Mouse (Mus musculus) stomach, embryonic 16.5 days (tissue): ENCODE measurements around the gene Olfr56. TPM values are rescaled to one million over a fixed set of nuclear protein-coding genes. Genes with fewer than 3 reads are reported as not detected.

Experiments used
- ATAC-seq: fragments of 200-750 bp; cut with Nextera tagmentation; 2 replicates; pipeline ENCODE4 v1.8.0; 2017; ENCODE audit warnings: moderate number of reproducible peaks, moderate TSS enrichment; ENCODE audit not compliant: insufficient read depth, low FRiP score
- H3K27ac ChIP-seq: fragments of 300-500 bp; sonication (generic); 2 replicates; pipeline ENCODE4 v1.5.1; 2014; ENCODE audit warnings: low read length
- H3K27me3 ChIP-seq: fragments of 300-500 bp; sonication (generic); 2 replicates; pipeline ENCODE4 v1.6.1; 2014; ENCODE audit warnings: low read length, control low read depth, mixed read lengths; ENCODE audit not compliant: control insufficient read depth, insufficient read depth
- H3K36me3 ChIP-seq: fragments of 300-500 bp; sonication (generic); 2 replicates; pipeline ENCODE4 v1.6.1; 2014; ENCODE audit warnings: low read length; ENCODE audit not compliant: control insufficient read depth, insufficient read depth
- H3K4me1 ChIP-seq: fragments of 300-500 bp; sonication (generic); 2 replicates; pipeline ENCODE4 v1.6.1; 2014; ENCODE audit warnings: low read length, control low read depth, mixed read lengths; ENCODE audit not compliant: control insufficient read depth, insufficient read depth
- H3K4me2 ChIP-seq: fragments of 300-500 bp; sonication (generic); 2 replicates; pipeline ENCODE4 v1.6.1; 2014; ENCODE audit warnings: low read depth, low read length, mixed read lengths
- H3K4me3 ChIP-seq: fragments of 300-500 bp; sonication (generic); replicated peaks from 2 replicates; pipeline ENCODE4 v1.5.1; 2014; ENCODE audit warnings: mild to moderate bottlenecking, low read length
- H3K9ac ChIP-seq: fragments of 300-500 bp; sonication (generic); 2 replicates; pipeline ENCODE4 v1.6.1; 2014; ENCODE audit warnings: low read length
- H3K9me3 ChIP-seq: fragments of 300-500 bp; sonication (generic); replicated peaks from 2 replicates; pipeline ENCODE4 v1.6.1; 2016; ENCODE audit warnings: low read length, control low read depth; ENCODE audit not compliant: control insufficient read depth
- WGBS: fragments of 180-500 bp; shearing (Covaris S2); extraction: QIAGEN DNeasy Blood & Tissue Kit; methylation state at CpG from one replicate; pipeline ENCODE4 v1.1.7; 2014; 5-methylcytosine and 5-hydroxymethylcytosine counted together
- polyA plus RNA-seq: library from polyadenylated mRNA; unstranded; fragments of >200 nt; fragmentation: Nextera tagmentation; extraction: Ambion mirVana; gene quantifications from 2 replicates; pipeline ENCODE4 v1.2.1, GENCODE M21; 2015

Gene Olfr56
- polyA plus RNA-seq, 1 experiment from 2014 or later: not detected

- H3K4me3 ChIP-seq: no peak overlapping the region
- H3K9ac ChIP-seq: no peak overlapping the region
- no peak overlapping the region for H3K4me2 ChIP-seq
- H3K4me1 ChIP-seq: no peaks in the 10 kb centered on the region
- H3K27me3 ChIP-seq: no peaks in the 10 kb centered on the region
- H3K27ac ChIP-seq: no peak overlapping the region
- no peak for ATAC-seq
- no peaks in the 10 kb centered on the region for H3K9me3 ChIP-seq
- WGBS: 71% methylated on average over 1 of the region's 1 CpGs
- no peaks in the 10 kb centered on the region for H3K36me3 ChIP-seq
Measured at GRCm38 (mm10) chr11:49077012-49077411, 98.3 kb downstream of the Olfr56 start.

DNA sequence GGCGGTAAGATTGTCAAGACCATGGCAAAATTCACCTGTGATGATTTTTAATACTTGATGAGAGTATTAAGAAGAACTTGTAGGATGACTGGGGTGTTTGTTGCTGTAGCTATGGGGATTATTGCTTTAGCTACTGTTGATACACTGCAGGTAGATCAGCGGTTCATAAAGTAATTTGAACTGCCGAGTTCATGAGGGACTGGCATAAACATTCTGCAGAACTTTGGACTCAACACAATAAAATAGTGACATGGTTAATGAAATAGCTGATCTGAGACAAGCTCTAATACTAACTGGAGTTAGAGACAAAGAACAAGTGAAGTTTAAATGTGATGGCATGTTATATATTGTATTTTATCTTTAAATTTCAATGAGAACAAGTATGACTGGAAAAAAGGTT is 100.0 kb downstream of the Olfr56 start:
- H3K36me3 ChIP-seq: no peaks in the 10 kb centered on the region
- no peak overlapping the region for H3K9ac ChIP-seq
- 66% methylated on average over 3 of the region's 3 CpGs for WGBS
- no peak overlapping the region for H3K4me2 ChIP-seq
- no peak overlapping the region for H3K4me3 ChIP-seq
- H3K4me1 ChIP-seq: no peaks in the 10 kb centered on the region
- H3K9me3 ChIP-seq: no peaks in the 10 kb centered on the region
- no peak for ATAC-seq
- H3K27me3 ChIP-seq: no peaks in the 10 kb centered on the region
- no peak overlapping the region for H3K27ac ChIP-seq

GRCm38 (mm10) chr11:49080636-49081035 is 101.9 kb downstream of the Olfr56 start:
- no peak overlapping the region for H3K4me3 ChIP-seq

DNA sequence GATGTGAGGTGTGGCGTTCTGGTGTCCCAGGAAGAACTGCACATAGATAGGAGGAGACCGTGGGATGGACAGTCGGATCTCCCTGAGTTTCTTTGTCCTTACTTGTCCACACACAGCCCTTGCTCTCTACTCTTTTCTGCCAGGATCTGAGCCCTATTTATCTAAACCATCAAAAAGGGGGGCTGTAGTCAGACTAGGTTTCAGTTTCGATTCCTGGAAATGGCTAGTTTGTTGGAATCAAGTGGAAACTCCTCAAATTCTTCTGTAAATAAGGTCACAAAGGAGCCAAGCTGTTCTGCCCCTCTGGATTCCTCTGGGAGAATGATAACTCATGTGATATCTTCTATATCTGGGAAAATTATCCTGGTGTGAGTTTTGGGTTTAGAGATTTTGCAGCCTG is 102.7 kb downstream of the Olfr56 start:
- H3K4me2 ChIP-seq: no peak overlapping the region
- no peak for ATAC-seq
- H3K27ac ChIP-seq: no peak overlapping the region

More at GRCm38 (mm10) chr11:49080636-49081035, 101.9 kb downstream of the Olfr56 start:
- no peaks in the 10 kb centered on the region for H3K27me3 ChIP-seq
- no peaks in the 10 kb centered on the region for H3K9me3 ChIP-seq
- H3K4me2 ChIP-seq: no peak overlapping the region
- WGBS: 73% methylated on average over 1 of the region's 1 CpGs
- H3K9ac ChIP-seq: no peak overlapping the region
- H3K27ac ChIP-seq: no peak overlapping the region
- no peak for ATAC-seq
- H3K4me1 ChIP-seq: no peaks in the 10 kb centered on the region
- H3K36me3 ChIP-seq: no peaks in the 10 kb centered on the region

GRCm38 (mm10) chr11:49081886-49082285 is 103.2 kb downstream of the Olfr56 start:
- Histone ChIP-seq H3K4me2 (no peak overlapping the region), H3K27ac (no peak overlapping the region), H3K4me1 (no peaks in the 10 kb centered on the region), H3K36me3 (no peaks in the 10 kb centered on the region), H3K9ac (no peak overlapping the region), H3K9me3 (no peaks in the 10 kb centered on the region), H3K27me3 (no peaks in the 10 kb centered on the region), H3K4me3 (no peak overlapping the region)
- no peak for ATAC-seq
- 72% methylated on average over 3 of the region's 3 CpGs for WGBS

More for the DNA sequence above, 102.7 kb downstream of the Olfr56 start:
- H3K9me3 ChIP-seq: no peaks in the 10 kb centered on the region
- 71% methylated on average over 4 of the region's 4 CpGs for WGBS
- H3K27me3 ChIP-seq: no peaks in the 10 kb centered on the region
- H3K9ac ChIP-seq: no peak overlapping the region
- H3K4me1 ChIP-seq: no peaks in the 10 kb centered on the region
- H3K4me3 ChIP-seq: no peak overlapping the region
- H3K36me3 ChIP-seq: no peaks in the 10 kb centered on the region

GRCm38 (mm10) chr11:49083146-49083545 is 104.5 kb downstream of the Olfr56 start:
- Histone ChIP-seq H3K27ac (no peak overlapping the region), H3K4me3 (no peak overlapping the region), H3K9ac (no peak overlapping the region), H3K4me2 (no peak overlapping the region), H3K4me1 (peaks cover 2% of the 10 kb centered on the region; the same call in 1 of the 2 replicates), H3K9me3 (no peaks in the 10 kb centered on the region), H3K36me3 (no peaks in the 10 kb centered on the region), H3K27me3 (no peaks in the 10 kb centered on the region)
- WGBS: 65% methylated on average over 1 of the region's 1 CpGs
- no peak for ATAC-seq

GRCm38 (mm10) chr11:49083808-49084207 is 105.1 kb downstream of the Olfr56 start:
- H3K4me1 ChIP-seq: peaks cover 4% of the 10 kb centered on the region; the same call in 1 of the 2 replicates
- H3K27ac ChIP-seq: no peak overlapping the region
- H3K4me3 ChIP-seq: no peak overlapping the region
- no peak for ATAC-seq
- 78% methylated on average over 3 of the region's 3 CpGs for WGBS
- H3K4me2 ChIP-seq: no peak overlapping the region
- H3K9ac ChIP-seq: no peak overlapping the region
- no peaks in the 10 kb centered on the region for H3K36me3 ChIP-seq
- H3K27me3 ChIP-seq: no peaks in the 10 kb centered on the region
- no peaks in the 10 kb centered on the region for H3K9me3 ChIP-seq

GRCm38 (mm10) chr11:49084385-49084784 is 105.7 kb downstream of the Olfr56 start:
- H3K4me2 ChIP-seq: no peak overlapping the region
- H3K4me3 ChIP-seq: no peak overlapping the region
- H3K4me1 ChIP-seq: peaks cover 8% of the 10 kb centered on the region
- no peak for ATAC-seq
- no peaks in the 10 kb centered on the region for H3K9me3 ChIP-seq
- no peaks in the 10 kb centered on the region for H3K36me3 ChIP-seq
- H3K9ac ChIP-seq: no peak overlapping the region
- 89% methylated on average over 1 of the region's 1 CpGs for WGBS
- no peaks in the 10 kb centered on the region for H3K27me3 ChIP-seq
- H3K27ac ChIP-seq: no peak overlapping the region

GRCm38 (mm10) chr11:49084875-49085274 is 106.2 kb downstream of the Olfr56 start:
- WGBS: 30% methylated on average over 3 of the region's 3 CpGs
- Histone ChIP-seq H3K36me3 (no peaks in the 10 kb centered on the region), H3K9me3 (no peaks in the 10 kb centered on the region), H3K27ac (no peak overlapping the region), H3K9ac (no peak overlapping the region), H3K27me3 (no peaks in the 10 kb centered on the region), H3K4me1 (peaks cover 8% of the 10 kb centered on the region), H3K4me2 (no peak overlapping the region), H3K4me3 (no peak overlapping the region)
- ATAC-seq: no peak
